Comparison of ENCODE assay signal across 27 mouse cellular contexts in the genomic region with DNA sequence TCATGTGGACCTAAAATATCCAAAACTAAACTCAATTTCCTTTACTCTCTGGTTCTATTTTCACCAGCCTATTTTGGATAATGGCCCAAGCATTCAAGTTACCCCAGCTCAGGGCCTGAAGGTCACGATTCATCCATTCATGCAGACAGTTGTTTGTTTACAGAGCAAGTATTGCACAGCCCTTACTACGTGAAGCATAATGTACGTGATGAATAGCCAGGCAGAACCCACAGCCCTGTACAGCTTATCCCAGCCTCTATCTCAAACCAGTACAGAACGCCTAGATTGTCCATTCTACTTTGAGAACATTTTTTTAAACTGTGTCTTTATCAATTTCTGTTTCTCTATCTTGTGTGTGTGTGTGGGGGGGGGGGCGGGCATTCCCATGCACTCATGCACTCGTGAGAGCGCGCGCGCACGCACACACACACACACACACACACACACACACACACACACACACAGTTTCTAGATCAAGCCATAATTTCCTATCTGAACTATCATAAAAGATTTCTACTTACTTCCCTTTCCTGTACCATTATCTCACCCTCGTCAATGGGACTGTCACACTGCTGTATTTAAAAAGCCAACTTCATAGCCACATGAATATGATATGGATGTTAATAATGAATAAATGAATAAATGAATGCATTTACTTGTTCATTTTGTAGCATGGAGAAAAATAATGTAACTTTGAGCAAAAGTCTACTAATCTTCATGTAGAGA.
A peak's percentile ranks its signal among the peaks of the same experiment; 100 is the strongest.
DNase-seq lines count a peak whose midpoint lies in the region; ATAC-seq and TF ChIP-seq lines count a peak whose summit lies in the region.
"Had no signal": no experiment of that assay in that cellular context is flagged by ENCODE, and none has a peak within 500 bp of the region (broad histone marks: within the 10 kb centered on the region; RNA-seq: fewer than 3 reads in every experiment).

No protein-coding gene starts in this region.

- H3K4me3 ChIP-seq in embryonic facial prominence, embryonic 15.5 days (replicated peaks) = no peak overlapping the region
- no peak overlapping the region for H3K4me3 ChIP-seq in embryonic facial prominence, embryonic 10.5 days
- H3K4me3 ChIP-seq in liver, postnatal 0 days (ENCODE audit: low read depth, low read length) = no peak overlapping the region
- H3K4me3 ChIP-seq in liver, embryonic 11.5 days (ENCODE audit: low read depth, low read length) = no peak overlapping the region
- H3K4me3 ChIP-seq in lung, embryonic 15.5 days = no peak overlapping the region
- H3K4me3 ChIP-seq in lung, adult 2 months (replicated peaks; ENCODE audit: extremely low read depth, low read depth, low read length) = no peak overlapping the region
- H3K4me3 ChIP-seq in MEL (ENCODE audit: control insufficient read depth in 1 of 2, insufficient read depth in 1 of 2, low read depth in 2 of 2, low read length in 2 of 2) = no peak overlapping the region
- H3K4me3 ChIP-seq: embryonic facial prominence, embryonic 12.5 days; erythroblast, embryonic 14.5 days; forebrain, embryonic 10.5 days; forebrain, embryonic 12.5 days had no signal

- no peak for TF ChIP-seq CTCF in liver, postnatal 0 days (IDR thresholded peaks at IDR 0.05; ENCODE audit: low read depth)
- no peak for TF ChIP-seq CTCF in lung, adult 2 months (IDR thresholded peaks at IDR 0.05; ENCODE audit: insufficient read depth, low read length)
- no peak for TF ChIP-seq CTCF in MEL (IDR thresholded peaks at IDR 0.05 in 2 of 3, conservative IDR thresholded peaks at IDR 0.05 in 1 of 3; ENCODE audit: control insufficient read depth in 1 of 3, insufficient read depth in 1 of 3, low read depth in 2 of 3, low read length in 3 of 3, poor library complexity in 1 of 3, severe bottlenecking in 1 of 3)

- no peak overlapping the region for H3K4me2 ChIP-seq in embryonic facial prominence, embryonic 15.5 days (replicated peaks)
- H3K4me2 ChIP-seq in liver, postnatal 0 days (ENCODE audit: low read depth, low read length) = no peak overlapping the region
- no peak overlapping the region for H3K4me2 ChIP-seq in liver, embryonic 11.5 days
- no peak overlapping the region for H3K4me2 ChIP-seq in lung, embryonic 15.5 days
- H3K4me2 ChIP-seq: embryonic facial prominence, embryonic 12.5 days; forebrain, embryonic 12.5 days had no signal

- DNase-seq in embryonic facial prominence, embryonic 10.5 days (ENCODE audit: low spot score) = no peak
- no peak for DNase-seq in liver, postnatal 0 days
- no peak for DNase-seq in liver, embryonic 11.5 days (ENCODE audit: low spot score)
- DNase-seq in lung, adult 2 months = no peak
- DNase-seq in MEL (ENCODE audit: low read depth, low spot score) = peak; percentile 37
- DNase-seq: adrenal gland, adult 2 months; adrenal gland, postnatal 10 days; adrenal gland, postnatal 25 days; B cell, adult 2 months; cerebellum, adult 11 months; cerebellum, adult 18-20 months; cerebellum, adult 8-10 months; cerebellum, adult 9-11 months; cerebellum, postnatal 14 days; cerebellum, postnatal 36 days; embryo, embryonic 11 days had no signal

- H3K79me2 ChIP-seq in MEL (ENCODE audit: control insufficient read depth, insufficient read depth, low read length, poor library complexity) = no peaks in the 10 kb centered on the region

- TF ChIP-seq RAD21 in MEL (IDR thresholded peaks at IDR 0.05; ENCODE audit: low read depth, low read length) = no peak

- TF ChIP-seq POLR2A in lung, adult 2 months (IDR thresholded peaks at IDR 0.05; ENCODE audit: borderline replicate concordance, extremely low read depth, low read depth, low read length) = no peak
- TF ChIP-seq POLR2A in MEL (IDR thresholded peaks at IDR 0.05; ENCODE audit: control insufficient read depth in 1 of 2, insufficient read depth in 1 of 2, low read depth in 1 of 2, low read length in 2 of 2, poor library complexity in 1 of 2) = no peak

- WGBS in embryonic facial prominence, embryonic 15.5 days = 78% methylated on average over 12 of the region's 12 CpGs
- WGBS in embryonic facial prominence, embryonic 10.5 days = 86% methylated on average over 12 of the region's 12 CpGs
- WGBS in liver, postnatal 0 days (ENCODE audit: insufficient replicate concordance) = 70% methylated on average over 12 of the region's 12 CpGs
- 77% methylated on average over 12 of the region's 12 CpGs for WGBS in liver, embryonic 11.5 days
- 67% methylated on average over 12 of the region's 12 CpGs for whole genome bisulfite sequencing in lung, embryonic 15.5 days
- WGBS in lung, adult 2 months = 69% methylated on average over 12 of the region's 12 CpGs

- no peaks in the 10 kb centered on the region for H3K36me3 ChIP-seq in embryonic facial prominence, embryonic 15.5 days
- no peaks in the 10 kb centered on the region for H3K36me3 ChIP-seq in embryonic facial prominence, embryonic 10.5 days (replicated peaks)
- H3K36me3 ChIP-seq in liver, postnatal 0 days (replicated peaks; ENCODE audit: insufficient read depth, low read length) = no peaks in the 10 kb centered on the region
- H3K36me3 ChIP-seq in liver, embryonic 11.5 days (ENCODE audit: control insufficient read depth, insufficient read depth, low read length) = no peaks in the 10 kb centered on the region
- H3K36me3 ChIP-seq in lung, embryonic 15.5 days = no peaks in the 10 kb centered on the region
- peaks cover 0 to 21% of the 10 kb centered on the region in 2 experiments; a peak in 2 of 4 replicates for H3K36me3 ChIP-seq in MEL (ENCODE audit: control insufficient read depth in 1 of 2, insufficient read depth in 2 of 2, low read length in 2 of 2)
- H3K36me3 ChIP-seq: embryonic facial prominence, embryonic 12.5 days; forebrain, embryonic 10.5 days; forebrain, embryonic 12.5 days; G1E had no signal

- H3K27me3 ChIP-seq in embryonic facial prominence, embryonic 15.5 days = no peaks in the 10 kb centered on the region
- no peaks in the 10 kb centered on the region for H3K27me3 ChIP-seq in embryonic facial prominence, embryonic 10.5 days (replicated peaks; ENCODE audit: low read depth, poor library complexity, severe bottlenecking)
- H3K27me3 ChIP-seq in liver, postnatal 0 days (ENCODE audit: insufficient read depth, low read length) = no peaks in the 10 kb centered on the region
- H3K27me3 ChIP-seq in liver, embryonic 11.5 days (replicated peaks; ENCODE audit: control insufficient read depth, insufficient read depth, low read length) = no peaks in the 10 kb centered on the region
- no peaks in the 10 kb centered on the region for H3K27me3 ChIP-seq in lung, embryonic 15.5 days
- no peaks in the 10 kb centered on the region for H3K27me3 ChIP-seq in MEL (ENCODE audit: control insufficient read depth in 1 of 2, insufficient read depth in 2 of 2, low read length in 2 of 2)
- H3K27me3 ChIP-seq: CH12.LX; embryonic facial prominence, embryonic 12.5 days; forebrain, embryonic 12.5 days had no signal

- no peaks in the 10 kb centered on the region for H3K9me3 ChIP-seq in embryonic facial prominence, embryonic 15.5 days (replicated peaks)
- H3K9me3 ChIP-seq in embryonic facial prominence, embryonic 10.5 days = no peaks in the 10 kb centered on the region
- no peaks in the 10 kb centered on the region for H3K9me3 ChIP-seq in liver, postnatal 0 days (ENCODE audit: low read length)
- H3K9me3 ChIP-seq in liver, embryonic 11.5 days (ENCODE audit: control insufficient read depth, low read length) = no peaks in the 10 kb centered on the region
- H3K9me3 ChIP-seq in lung, embryonic 15.5 days = no peaks in the 10 kb centered on the region
- no peaks in the 10 kb centered on the region for H3K9me3 ChIP-seq in MEL (replicated peaks; ENCODE audit: insufficient read depth, low read length)
- H3K9me3 ChIP-seq: embryonic facial prominence, embryonic 12.5 days; forebrain, embryonic 10.5 days; forebrain, embryonic 12.5 days had no signal

- ATAC-seq in embryonic facial prominence, embryonic 15.5 days (ENCODE audit: insufficient number of reproducible peaks, low FRiP score, low TSS enrichment, low read depth) = peak; percentile 51; the same call in 1 of the 2 replicates
- ATAC-seq in liver, postnatal 0 days = peak; percentile 55; the same call in 1 of the 2 replicates
- no peak for ATAC-seq in liver, embryonic 11.5 days (replicated peaks; ENCODE audit: low FRiP score)
- ATAC-seq in lung, embryonic 15.5 days (ENCODE audit: borderline replicate concordance, extremely low read depth, low FRiP score, low TSS enrichment) = peak; percentile 75; the same call in 1 of the 2 replicates
- ATAC-seq: CD4-positive, CD25-positive, alpha-beta regulatory T cell, adult 4 months; forebrain, embryonic 14.5 days; forebrain, embryonic 16.5 days had no signal

- H3K4me1 ChIP-seq in embryonic facial prominence, embryonic 15.5 days = no peaks in the 10 kb centered on the region
- H3K4me1 ChIP-seq in embryonic facial prominence, embryonic 10.5 days = peaks cover 25% of the 10 kb centered on the region
- H3K4me1 ChIP-seq in liver, postnatal 0 days (ENCODE audit: insufficient read depth) = no peaks in the 10 kb centered on the region
- peaks cover 12% of the 10 kb centered on the region for H3K4me1 ChIP-seq in liver, embryonic 11.5 days (replicated peaks; ENCODE audit: control insufficient read depth, insufficient read depth, low read length)
- H3K4me1 ChIP-seq in lung, embryonic 15.5 days = 0 out of 2 replicates have a peak, but pooled peaks cover 3% of the 10 kb centered on the region
- no peaks in the 10 kb centered on the region for H3K4me1 ChIP-seq in lung, adult 2 months (ENCODE audit: control insufficient read depth, insufficient read depth, low read length)
- H3K4me1 ChIP-seq in MEL (ENCODE audit: control insufficient read depth in 1 of 2, insufficient read depth in 2 of 2, low read length in 2 of 2) = peaks cover 0 to 19% of the 10 kb centered on the region in 2 experiments; a peak in 3 of 4 replicates
- H3K4me1 ChIP-seq: forebrain, embryonic 12.5 days had no signal

- no peak overlapping the region for H3K27ac ChIP-seq in embryonic facial prominence, embryonic 15.5 days (replicated peaks)
- H3K27ac ChIP-seq in embryonic facial prominence, embryonic 10.5 days (replicated peaks) = no peak overlapping the region
- H3K27ac ChIP-seq in liver, postnatal 0 days (ENCODE audit: low read depth) = no peak overlapping the region
- H3K27ac ChIP-seq in liver, embryonic 11.5 days (ENCODE audit: low read depth, low read length) = no peak overlapping the region
- no peak overlapping the region for H3K27ac ChIP-seq in lung, embryonic 15.5 days
- H3K27ac ChIP-seq in MEL (ENCODE audit: control insufficient read depth, low read depth, low read length) = no peak overlapping the region; the same call in 1 of the 2 replicates
- H3K27ac ChIP-seq: embryonic facial prominence, embryonic 12.5 days; forebrain, embryonic 10.5 days; forebrain, embryonic 12.5 days had no signal

- TF ChIP-seq EP300 in liver, postnatal 0 days (IDR thresholded peaks at IDR 0.05; ENCODE audit: low read depth) = no peak
- TF ChIP-seq EP300 in MEL (IDR thresholded peaks at IDR 0.05; ENCODE audit: low read depth in 1 of 2, low read length in 2 of 2) = peak in 1 of 2 experiments; percentile 41; a peak in 1 of 4 replicates

- no peak overlapping the region for H3K9ac ChIP-seq in embryonic facial prominence, embryonic 15.5 days
- no peak overlapping the region for H3K9ac ChIP-seq in liver, postnatal 0 days (replicated peaks)
- H3K9ac ChIP-seq in liver, embryonic 11.5 days (ENCODE audit: low read depth, low read length) = no peak overlapping the region
- H3K9ac ChIP-seq in lung, embryonic 15.5 days = no peak overlapping the region
- no peak overlapping the region for H3K9ac ChIP-seq in MEL (ENCODE audit: control insufficient read depth, low read depth, low read length, poor library complexity, severe bottlenecking)
- H3K9ac ChIP-seq: embryonic facial prominence, embryonic 12.5 days; forebrain, embryonic 12.5 days had no signal
